Mouse (Mus musculus): ENCODE results near the gene Abcc2. TPM values are rescaled to one million over a fixed set of nuclear protein-coding genes. Genes with fewer than 3 reads are reported as not detected.

Abcc2 gene
- total RNA-seq (2021): not detected
- long read RNA-seq, experiment 1: 0 reads
- long read RNA-seq, experiment 2: 0 reads

DNA sequence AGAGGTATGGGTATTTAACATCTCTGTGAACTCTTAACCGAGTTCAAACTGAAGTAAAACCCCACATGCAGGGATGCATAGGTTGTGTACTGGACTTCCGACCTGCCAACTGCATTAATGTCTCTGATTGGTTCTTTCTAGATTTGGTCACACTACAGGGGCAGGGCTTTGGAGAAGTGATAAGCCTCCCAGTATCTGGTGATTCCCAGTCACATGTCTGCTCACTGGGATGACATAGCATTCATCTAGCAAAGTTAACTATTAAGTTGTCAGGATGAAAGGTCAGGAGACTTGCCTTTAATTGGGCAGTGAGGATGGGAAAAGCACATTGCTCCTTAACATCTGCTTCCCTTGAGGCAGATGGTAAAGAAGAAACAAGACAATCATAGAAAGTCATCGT, at the start of gene Abcc2:
Gene Abcc2, plus strand, starts transcription at position 213 of the 400 bp plus-strand sequence.
- no peak for DNase-seq

DNA sequence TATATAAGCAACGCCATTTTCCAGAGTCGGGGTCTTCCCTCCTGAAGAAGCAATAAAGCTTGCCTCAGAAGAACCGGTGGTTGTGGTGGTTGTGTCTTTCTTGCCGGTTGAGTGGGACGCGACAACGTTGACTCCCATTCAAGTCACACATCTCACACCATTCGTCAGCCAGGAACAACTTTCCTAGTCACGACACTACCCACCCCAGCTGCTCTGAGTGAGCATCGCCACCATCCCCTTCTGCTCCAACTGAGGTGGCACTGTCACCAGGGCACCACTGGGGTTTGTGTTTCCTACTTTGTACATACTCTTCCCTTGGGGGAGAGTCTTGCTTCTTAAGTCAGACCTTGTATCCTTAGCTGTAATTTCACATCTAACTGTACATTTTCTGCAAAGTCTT, 43.6 kb upstream of the Abcc2 start:
- DNase-seq: no peak

DNA sequence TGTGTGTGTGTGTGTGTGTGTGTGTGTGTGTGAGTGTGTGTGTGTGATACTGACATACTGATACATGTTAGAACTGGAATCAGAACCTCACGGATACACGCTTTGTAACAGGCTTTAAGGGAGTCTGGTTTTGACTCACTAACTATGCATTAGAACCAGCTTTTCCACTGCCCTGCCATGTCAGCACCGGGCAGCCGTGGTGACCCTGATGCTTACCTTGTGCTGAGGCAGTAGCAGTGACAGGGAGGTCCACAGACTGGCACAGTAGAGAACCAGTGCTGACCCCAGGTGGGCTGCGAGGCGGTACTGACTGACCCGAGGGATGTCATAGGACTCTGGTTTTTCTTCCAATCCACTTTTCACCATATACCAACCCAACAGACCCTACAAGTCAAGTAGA, 38.6 kb upstream of the Abcc2 start:
- no peak for DNase-seq

DNA sequence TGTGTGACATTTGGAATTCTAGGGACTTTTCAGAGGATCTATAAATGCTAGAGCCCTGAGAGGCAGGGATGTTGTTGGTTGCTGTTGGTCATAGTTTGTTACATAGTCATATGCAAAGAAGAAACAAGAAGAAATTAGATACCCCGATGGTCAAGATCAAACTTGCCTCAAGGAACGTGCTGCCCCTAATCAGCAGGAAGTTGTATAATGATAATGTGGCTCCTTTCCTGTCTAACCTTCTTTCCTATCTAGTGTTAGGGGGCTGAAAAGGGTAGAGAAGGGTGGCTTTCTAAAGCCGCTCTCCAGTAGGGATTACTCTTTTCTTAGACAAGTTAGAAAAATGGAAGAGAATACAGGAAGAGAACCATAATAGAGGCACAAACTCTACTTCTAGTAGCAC, 36.3 kb upstream of the Abcc2 start:
- DNase-seq: no peak

DNA sequence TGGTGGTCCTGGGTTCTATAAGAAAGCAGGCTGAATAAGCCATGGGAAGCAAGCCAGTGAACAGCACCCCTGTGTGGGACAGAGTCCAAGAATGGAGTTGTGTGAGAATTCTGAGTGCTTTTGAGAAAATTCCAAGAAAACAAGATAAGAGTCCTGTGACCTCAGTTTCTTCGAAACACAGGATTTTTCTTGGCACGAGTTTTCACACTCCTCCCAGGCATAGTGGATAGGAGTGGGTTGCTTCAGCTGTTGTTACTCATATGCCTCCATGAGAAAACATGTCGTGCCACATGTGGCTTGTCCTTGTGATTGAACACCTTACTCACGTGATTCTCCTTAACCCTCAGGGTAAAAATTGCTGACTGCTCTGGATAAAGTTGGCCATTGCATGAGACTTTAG, 34.1 kb upstream of the Abcc2 start:
- DNase-seq: no peak

DNA sequence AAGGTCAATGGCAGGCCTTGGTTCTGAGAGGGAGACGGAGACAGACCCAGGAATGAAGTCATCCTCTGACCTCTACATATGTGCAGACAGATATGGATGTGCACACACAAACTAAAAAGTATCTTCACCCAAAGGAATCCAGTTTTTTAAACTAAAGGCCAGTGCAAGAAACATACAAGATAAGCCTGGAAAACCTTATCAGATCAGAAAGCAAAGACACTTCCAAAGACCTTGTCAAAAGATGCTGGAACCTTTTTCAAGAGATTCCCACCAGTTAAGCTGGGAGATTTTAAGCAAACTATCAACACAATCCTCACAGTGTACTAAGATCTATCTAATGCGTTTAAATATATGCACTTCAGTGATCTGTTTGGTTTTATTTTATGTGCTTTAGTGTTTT, 32.0 kb upstream of the Abcc2 start:
- no peak for DNase-seq

DNA sequence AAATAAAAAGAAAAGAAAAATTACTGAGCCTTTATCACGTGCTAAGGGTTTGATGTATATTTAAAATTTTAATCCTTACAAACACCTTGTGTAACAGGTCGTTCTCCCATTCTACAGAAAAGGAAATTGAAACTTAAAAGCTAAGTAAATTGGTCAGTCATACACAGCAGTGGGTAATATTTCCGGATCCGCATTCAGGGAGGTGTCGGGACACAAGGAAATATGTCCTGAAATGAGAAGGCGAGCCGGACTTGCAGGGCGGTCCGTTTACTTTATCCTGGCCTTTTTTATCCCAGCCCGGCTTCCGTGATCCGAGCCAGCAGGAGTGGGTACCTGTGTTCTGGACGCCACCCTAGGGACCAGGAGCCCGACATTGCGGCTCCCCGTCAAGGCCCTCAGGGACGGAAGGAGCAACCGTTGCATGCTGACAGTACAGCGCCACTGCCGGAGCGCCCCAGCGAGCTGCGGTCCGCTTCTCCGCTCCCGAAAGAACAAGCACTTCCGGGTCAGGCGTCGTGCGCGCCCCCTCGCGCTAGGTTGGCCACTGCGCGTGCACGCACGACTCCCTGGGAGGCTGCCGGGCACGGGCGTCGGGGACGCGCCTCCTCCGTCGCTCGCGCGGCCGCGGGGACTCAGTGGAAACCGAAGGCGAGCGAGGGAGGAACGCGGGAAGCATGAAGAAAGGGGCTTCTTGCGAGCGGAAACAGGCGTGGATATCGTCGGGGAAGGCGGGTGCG, 29.3 kb upstream of the Abcc2 start, which contains the start of the genes Cutc and Cox15:
Gene Cutc, plus strand, starts transcription at position 508 of the 737 bp plus-strand sequence.
Gene Cox15, minus strand, starts transcription at position 512 of the 737 bp plus-strand sequence.
- DNase-seq: peak; percentile 98 to 99

DNA sequence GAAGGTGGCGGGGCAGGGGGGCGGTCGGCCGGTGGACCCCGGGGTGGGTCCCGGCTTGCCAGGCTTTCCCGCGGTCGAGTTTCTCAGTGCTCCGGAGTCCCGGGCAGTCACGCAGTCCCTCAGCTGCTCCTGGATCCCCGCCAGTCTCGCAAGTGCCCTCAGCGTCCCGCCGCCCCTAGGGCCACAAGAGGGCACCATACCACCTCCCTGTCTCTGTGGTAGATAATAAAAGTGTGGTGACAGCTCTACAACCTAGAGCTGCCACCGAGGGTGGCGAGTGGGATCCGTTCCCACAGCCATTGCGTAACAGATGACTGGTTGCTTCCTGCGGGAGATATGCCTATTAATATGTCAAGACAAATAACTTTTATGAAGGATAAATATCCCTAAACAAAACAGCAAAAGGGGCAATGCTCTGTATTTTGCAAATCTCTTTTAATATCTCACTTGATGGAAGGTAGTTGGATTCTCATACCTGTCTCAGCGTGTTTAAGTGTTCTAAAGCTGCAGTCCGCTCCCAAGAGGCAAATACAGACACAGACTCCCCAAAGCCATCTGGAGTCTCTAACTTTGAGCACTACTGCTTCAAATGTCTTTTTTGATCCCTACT, 28.7 kb upstream of the Abcc2 start:
- peak; percentile 93 for DNase-seq

DNA sequence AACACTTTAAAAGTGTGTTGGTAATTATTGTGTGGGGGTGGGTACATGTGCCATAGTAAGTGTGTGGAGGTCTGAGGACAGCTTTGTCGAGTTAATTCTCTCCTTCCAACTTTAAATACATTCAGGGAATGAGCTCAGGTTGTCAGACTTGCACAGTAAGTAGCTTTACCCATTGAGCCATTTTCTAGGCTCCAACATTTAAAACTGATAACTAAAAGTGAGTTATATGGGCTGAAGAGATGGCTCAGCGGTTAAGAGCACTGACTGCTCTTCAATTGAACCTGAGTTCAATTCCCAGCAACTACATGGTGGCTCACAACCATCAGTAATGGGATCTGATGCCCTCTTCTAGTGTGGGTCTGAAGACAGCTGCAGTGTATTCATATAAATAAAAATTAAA, 27.8 kb upstream of the Abcc2 start:
- no peak for DNase-seq

DNA sequence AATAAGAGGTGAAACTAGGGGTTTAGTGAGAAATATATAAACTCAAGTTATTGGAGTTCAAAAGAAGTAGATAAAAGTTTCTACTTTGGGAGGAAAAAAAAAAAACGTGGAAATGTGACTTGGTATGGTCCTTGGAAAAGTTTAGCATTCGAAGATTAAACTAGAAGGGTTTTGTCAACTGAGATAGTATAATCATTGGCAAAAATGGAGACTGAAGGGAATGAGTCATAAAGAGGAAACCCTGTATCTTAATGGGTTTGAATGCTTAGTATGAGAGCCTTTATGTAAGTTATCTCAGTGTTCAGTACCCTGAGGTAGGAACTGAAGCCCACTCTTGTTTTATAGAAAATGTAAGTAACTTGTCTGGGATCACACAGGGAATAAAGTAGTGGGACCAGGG, 27.1 kb upstream of the Abcc2 start:
- DNase-seq: no peak

DNA sequence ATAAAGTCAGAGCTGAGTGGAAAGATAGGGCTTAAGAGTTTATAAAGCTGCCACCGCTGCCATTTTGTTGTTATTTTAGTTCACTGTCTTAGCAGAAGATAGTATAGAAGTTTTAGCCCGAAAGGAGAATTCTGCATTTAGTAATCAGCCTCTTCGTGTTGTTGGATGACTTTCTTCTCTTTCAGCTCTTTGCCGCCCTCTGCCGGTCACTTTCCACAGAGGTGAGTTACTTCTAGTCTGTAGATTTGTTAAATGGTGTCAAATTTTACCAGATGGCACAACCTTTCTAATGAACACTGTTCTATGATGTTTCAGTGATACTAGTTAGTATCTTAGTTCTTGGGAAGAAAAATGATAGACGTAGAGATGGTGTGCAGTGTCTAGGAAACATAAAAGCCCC, 21.5 kb upstream of the Abcc2 start:
- peak; percentile 59 to 89 for DNase-seq

DNA sequence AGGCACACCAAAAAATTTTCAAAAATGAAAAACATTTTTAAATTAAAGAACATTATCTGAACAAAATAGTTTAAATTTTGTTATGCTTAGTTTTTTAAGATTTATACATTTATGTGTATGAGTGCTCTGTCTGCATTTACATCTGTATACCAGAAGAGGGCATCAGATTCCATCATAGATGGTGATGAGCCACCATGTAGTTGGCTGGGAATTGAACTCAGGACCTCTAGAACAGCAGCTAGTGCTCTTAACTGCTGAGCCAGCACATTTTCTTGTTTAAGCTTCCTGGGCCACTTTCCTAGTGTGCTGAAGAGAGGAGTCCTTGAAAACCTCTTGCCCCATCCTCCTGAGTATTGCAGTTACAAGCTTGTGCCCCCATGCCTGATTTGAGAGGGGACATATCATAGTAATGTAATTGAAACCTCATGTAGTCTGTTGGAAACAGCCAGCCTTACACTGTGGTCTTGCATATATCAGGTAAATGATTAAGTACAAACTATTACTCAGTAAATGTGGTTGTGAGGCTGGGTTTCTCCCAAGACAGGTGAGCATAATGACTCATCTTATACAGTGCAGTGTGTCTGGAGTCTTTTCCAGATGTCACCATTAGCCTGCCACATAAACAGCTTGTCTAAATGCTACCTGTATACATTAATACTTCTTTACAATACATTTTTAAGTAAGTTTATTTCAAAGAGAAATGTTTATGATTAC, 20.3 kb upstream of the Abcc2 start:
- no peak for DNase-seq

DNA sequence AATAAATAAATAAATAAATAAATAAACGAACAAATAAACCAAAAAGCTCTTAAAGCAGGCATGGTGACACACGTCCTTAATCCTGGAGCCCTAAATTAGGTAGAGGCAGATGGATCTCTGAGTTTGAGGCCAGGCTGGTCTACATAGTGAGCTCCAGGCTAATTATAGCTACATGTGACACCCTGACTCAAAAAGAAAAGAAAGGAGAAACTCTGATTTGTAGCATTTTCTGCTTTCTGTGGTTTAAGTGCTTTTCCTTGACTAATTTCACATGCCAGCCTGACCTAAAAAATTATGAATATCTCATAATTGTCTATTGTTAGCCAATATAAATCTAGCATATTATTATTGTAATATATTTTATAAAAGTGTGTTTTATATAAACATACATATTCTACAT, 19.6 kb upstream of the Abcc2 start:
- DNase-seq: no peak

DNA sequence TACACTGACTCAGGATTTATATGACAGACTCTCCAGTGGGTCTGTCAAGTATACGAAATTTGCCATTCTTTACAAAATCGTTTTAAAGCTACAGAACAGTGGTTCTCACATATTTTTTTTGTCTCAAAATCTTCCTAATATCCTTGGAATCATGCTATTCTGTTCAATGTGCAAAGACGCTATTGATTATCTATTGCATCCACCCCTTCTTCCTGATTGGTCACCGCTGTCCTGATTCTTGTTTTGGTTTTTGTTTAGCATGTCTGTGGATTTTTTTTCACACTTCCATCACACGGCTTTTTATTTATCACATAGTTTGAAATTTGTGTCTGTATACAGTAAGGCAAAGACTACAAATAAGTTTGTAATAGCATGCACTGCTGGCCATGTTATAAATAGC, 15.5 kb upstream of the Abcc2 start:
- no peak for DNase-seq

DNA sequence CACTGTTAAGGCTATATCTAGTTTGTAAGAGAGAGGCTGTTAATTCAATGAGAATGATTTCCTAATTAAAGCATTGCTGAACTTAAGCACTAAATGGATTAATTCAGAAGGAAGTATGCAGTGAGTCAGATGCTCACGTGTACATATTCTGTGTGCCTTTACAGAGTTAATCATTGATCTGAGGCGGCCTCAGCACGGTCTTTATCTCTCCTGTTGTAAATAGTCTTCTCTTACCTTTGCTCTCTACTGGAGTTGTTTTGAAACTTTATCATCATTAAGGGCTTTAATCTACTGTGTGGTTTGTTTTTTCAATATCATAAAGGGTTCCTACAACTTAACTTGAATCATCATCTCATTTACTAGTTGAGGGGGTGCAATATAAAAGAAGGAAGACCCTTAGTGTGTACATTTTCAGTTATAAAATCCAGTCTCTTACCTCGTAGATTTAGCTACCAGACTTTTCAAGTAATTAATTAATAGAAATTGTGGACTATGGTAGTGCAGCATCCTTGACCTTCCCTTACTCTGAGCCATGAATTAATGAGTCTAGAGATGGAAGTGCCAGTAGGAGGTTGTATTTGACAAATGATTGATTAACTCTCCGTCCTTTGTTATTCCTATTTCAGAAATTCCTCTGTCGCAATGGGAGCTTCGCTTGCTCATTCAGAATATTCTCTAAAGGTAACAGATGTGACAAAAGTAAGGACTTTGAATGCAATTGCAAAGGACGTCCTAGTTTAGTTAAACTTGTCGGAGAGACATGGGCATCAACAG, 14.3 kb upstream of the Abcc2 start:
- no peak for DNase-seq

DNA sequence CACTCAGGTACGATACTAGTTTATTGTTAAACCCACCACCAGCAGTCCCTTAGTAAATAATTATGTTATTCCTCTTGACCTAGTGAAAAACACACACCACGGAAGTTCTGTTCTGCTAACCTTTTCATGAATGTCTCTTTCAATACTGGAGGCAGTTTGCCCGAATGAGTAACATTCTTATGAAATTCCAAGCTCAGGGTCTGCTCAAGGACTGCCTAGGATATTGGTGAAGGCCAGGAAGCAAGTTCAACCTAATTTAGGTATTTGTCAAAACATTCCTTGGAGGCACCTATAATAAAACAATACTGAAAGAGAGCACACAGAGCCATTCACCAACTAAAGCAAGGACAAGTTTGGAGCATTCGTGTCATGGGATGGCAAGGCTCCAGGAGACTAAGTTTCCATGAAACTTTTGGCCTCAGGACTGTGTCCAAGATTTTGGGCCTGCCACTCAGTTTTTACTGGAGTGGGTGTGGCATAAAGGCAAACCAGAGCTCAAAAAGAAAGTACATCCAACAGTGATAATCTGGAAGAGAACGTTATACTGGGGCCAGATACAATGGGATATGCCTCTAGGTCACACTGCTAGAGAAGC, 12.5 kb upstream of the Abcc2 start:
- DNase-seq: no peak

DNA sequence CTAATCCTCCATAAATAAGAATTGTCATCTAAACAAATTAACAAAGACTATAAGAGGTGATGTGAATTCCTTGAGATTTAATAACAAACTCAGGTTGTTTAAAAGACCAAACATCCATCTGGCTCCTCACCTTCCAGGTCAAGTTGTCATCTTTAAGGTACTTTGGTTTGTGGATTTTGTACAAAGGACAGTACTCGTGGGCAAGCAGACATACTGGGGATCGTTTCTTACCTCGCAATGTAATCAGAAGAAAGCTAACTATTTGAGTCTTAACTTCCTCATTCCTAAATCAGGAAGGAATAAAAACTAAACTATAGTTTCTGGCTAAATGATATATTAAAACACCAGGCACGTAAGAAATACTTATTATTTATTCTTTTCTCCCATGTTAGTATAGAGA, 11.4 kb upstream of the Abcc2 start:
- no peak for DNase-seq

DNA sequence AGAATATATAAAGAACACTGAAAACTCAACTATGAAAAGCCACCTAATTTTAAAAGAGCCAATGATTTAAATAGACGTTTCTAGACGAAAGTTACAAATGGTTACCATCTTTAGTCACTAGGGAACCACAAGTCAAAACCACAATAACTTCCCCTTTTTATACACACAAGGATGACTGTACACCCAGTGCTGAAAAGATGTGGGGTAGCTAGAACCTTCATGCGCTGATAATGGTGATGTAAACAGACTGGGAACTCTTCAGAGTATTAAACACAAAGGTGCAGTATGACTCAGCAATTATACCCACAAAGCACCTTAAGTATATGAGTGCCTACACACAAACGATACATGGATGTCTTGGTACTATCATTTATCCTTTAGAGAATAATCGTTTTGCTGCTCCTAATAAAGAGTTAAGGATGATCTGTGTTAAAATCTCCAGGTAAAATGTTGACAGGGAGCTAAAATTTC, 10.5 kb upstream of the Abcc2 start:
- no peak for DNase-seq

DNA sequence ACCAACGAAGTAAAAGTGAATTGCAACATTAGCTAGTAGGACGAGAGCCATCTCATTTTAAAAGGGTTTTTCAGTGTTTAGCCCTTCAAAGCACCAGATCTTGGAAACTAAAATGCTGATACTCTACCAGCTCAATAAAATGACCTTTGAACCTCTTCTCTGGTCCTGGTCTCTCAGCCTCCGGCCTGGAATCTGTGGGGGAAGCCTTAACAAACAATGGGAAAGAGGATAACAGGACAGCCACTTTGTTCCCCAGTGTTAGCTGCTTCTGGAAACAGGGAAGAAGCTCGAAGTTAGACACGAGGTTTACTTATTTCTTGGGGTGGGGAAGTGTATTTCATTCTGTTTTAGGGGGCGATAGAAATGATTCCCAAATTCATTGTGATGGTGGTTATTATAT, 9.7 kb upstream of the Abcc2 start:
- DNase-seq: no peak

DNA sequence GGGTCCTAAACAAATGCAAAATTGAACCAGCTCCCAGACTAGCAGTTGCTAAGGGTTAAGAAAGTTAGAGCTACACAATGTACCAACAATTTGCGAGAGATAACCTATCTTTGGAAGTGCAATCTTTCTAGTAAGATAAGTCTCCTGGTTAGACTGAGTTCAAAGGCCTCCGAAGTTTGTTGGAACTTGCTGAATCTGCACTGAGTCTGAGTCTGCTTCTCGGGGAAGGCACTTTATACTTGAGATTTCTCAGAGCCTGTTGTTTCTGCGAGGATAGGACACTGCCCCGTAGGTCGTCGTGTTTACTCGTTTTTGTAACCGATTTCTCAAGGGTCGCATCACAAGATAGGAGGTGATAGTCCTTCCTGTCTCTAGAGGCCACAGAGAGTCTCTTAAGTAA, 6.6 kb upstream of the Abcc2 start:
- DNase-seq: no peak

DNA sequence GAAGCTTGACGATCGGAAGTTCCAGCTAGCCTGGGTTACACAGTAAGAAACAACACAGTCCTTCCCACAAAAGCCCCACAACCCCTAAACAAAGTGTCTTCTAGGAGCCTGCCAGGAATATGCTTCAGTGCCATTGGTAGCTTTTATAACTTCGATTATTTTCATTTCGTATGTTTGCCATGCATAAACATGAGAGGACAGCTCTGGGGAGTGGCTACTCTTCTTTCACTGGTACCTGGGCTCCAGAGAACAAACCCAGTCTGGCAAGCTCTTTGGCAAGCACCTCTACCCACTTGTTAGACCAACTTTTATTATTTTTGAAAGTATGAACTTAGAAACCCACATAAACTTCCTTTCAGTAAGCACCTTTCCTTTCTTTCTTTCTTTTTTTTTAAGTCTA, 5.4 kb upstream of the Abcc2 start:
- no peak for DNase-seq

DNA sequence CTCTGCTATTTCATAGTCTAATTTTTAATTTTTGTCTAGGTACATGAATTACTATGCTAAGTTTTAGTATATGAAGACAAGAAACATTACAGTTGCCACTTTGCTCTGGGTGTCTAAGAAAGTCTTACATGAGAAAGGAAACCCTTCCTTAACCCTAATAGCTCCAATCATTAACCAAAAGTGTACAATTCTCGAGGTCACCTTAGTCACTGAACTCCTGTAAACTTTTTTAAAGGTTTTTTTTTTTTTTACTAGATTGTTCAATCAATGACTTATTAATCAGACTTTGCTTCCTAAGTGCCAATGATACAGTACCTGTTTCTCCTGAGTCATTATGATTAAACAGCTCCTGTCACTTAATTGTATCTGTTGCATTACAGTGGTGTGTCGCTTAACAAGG, 4.7 kb upstream of the Abcc2 start:
- DNase-seq: no peak
